Mouse (Mus musculus): ENCODE data around the gene Ppp1r3f. TPM values are rescaled to one million over a fixed set of nuclear protein-coding genes. Genes with fewer than 3 reads are reported as not detected.

The Ppp1r3f gene
- polyA plus RNA-seq, 2 experiments: 0.06 to 0.42 TPM

DNA sequence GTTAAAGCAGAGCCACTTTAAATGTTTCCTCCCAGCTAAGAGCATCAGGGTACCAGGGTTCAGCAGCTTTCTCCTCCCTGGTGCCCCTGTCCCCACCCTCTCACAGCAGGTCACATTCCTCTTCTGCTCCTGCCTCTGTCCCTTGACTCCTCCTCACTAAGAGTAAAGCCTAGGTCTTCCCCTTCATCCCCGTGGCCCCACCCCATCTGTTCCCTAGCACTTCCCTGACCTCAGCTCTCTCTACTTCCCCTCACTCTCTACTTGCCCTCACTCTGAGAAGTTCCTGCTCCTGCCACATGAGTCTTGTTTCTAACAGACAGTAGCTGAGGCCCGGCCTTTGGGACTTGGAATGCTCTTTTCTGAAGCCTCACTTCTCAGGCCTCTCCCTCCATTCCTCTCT lies 11.0 kb downstream of the Ppp1r3f start:
- WGBS (ENCODE audit: insufficient replicate concordance): 28% methylated on average over 2 of the region's 2 CpGs
- no peaks in the 10 kb centered on the region for H3K9me3 ChIP-seq (ENCODE audit: control insufficient read depth, low read length)
- H3K27me3 ChIP-seq (ENCODE audit: control insufficient read depth, insufficient read depth, low read length): no peaks in the 10 kb centered on the region
- no peaks in the 10 kb centered on the region for H3K36me3 ChIP-seq (replicated peaks; ENCODE audit: control insufficient read depth, insufficient read depth, low read depth)
- no peak overlapping the region for H3K4me3 ChIP-seq (ENCODE audit: insufficient read depth in 1 of 2, low read depth in 2 of 2, low read length in 2 of 2)
- DNase-seq (ENCODE audit: low read depth in 3 of 3, low spot score in 3 of 3): no peak
- H3K27ac ChIP-seq: no peak overlapping the region
- H3K9ac ChIP-seq (replicated peaks): no peak overlapping the region
- H3K4me2 ChIP-seq (ENCODE audit: low read depth): no peak overlapping the region
- no peak for ATAC-seq (ENCODE audit: insufficient read depth)
- H3K4me1 ChIP-seq (replicated peaks; ENCODE audit: control insufficient read depth in 2 of 2, insufficient read depth in 2 of 2, low read length in 1 of 2): no peaks in the 10 kb centered on the region; a peak in 1 of 4 replicates
- TF ChIP-seq CTCF (IDR thresholded peaks at IDR 0.05; ENCODE audit: low read depth): no peak
- no peak for TF ChIP-seq EP300 (IDR thresholded peaks at IDR 0.05; ENCODE audit: low read depth)

GRCm38 (mm10) chrX:7553474-7553873 lies 20.6 kb downstream of the Ppp1r3f start:
- no peak overlapping the region for H3K27ac ChIP-seq
- no peak overlapping the region for H3K4me2 ChIP-seq (ENCODE audit: low read depth)
- no peaks in the 10 kb centered on the region for H3K36me3 ChIP-seq (replicated peaks; ENCODE audit: control insufficient read depth, insufficient read depth, low read depth)
- WGBS (ENCODE audit: insufficient replicate concordance): 66% methylated on average over 4 of the region's 4 CpGs
- no peaks in the 10 kb centered on the region for H3K4me1 ChIP-seq (replicated peaks; ENCODE audit: control insufficient read depth in 2 of 2, insufficient read depth in 2 of 2, low read length in 1 of 2)
- DNase-seq (ENCODE audit: low read depth in 3 of 3, low spot score in 3 of 3) (no peak), ATAC-seq (ENCODE audit: insufficient read depth) (no peak)
- H3K9ac ChIP-seq (replicated peaks): no peak overlapping the region
- H3K4me3 ChIP-seq (ENCODE audit: insufficient read depth in 1 of 2, low read depth in 2 of 2, low read length in 2 of 2): no peak overlapping the region
- H3K9me3 ChIP-seq (ENCODE audit: control insufficient read depth, low read length): no peaks in the 10 kb centered on the region
- H3K27me3 ChIP-seq (ENCODE audit: control insufficient read depth, insufficient read depth, low read length): no peaks in the 10 kb centered on the region
- TF ChIP-seq EP300 (IDR thresholded peaks at IDR 0.05; ENCODE audit: low read depth): no peak
- TF ChIP-seq CTCF (IDR thresholded peaks at IDR 0.05; ENCODE audit: low read depth): no peak

- Histone ChIP-seq H3K4me3 (ENCODE audit: insufficient read depth in 1 of 2, low read depth in 2 of 2, low read length in 2 of 2) (no peak overlapping the region), H3K36me3 (replicated peaks; ENCODE audit: control insufficient read depth, insufficient read depth, low read depth) (no peaks in the 10 kb centered on the region), H3K9me3 (ENCODE audit: control insufficient read depth, low read length) (no peaks in the 10 kb centered on the region), H3K9ac (replicated peaks) (no peak overlapping the region), H3K27me3 (ENCODE audit: control insufficient read depth, insufficient read depth, low read length) (no peaks in the 10 kb centered on the region), H3K4me1 (replicated peaks; ENCODE audit: control insufficient read depth in 2 of 2, insufficient read depth in 2 of 2, low read length in 1 of 2) (no peaks in the 10 kb centered on the region), H3K27ac (no peak overlapping the region), H3K4me2 (ENCODE audit: low read depth) (no peak overlapping the region)
- WGBS (ENCODE audit: insufficient replicate concordance): 58% methylated on average over 3 of the region's 3 CpGs
- DNase-seq (ENCODE audit: low read depth in 3 of 3, low spot score in 3 of 3) (no peak), ATAC-seq (ENCODE audit: insufficient read depth) (no peak)
- TF ChIP-seq EP300 (IDR thresholded peaks at IDR 0.05; ENCODE audit: low read depth): no peak
- TF ChIP-seq CTCF (IDR thresholded peaks at IDR 0.05; ENCODE audit: low read depth): no peak
Measured at GRCm38 (mm10) chrX:7524961-7525360, 49.1 kb downstream of the Ppp1r3f start.

Other genes starting within 250 kb of the Ppp1r3f start
- 0.12 and 0.26 TPM in 2 replicates for gene Usp27x, start 198.5 kb downstream of the Ppp1r3f start, polyA plus RNA-seq (2012; rRNA removed)
- gene Usp27x, start 198.5 kb downstream of the Ppp1r3f start, polyA plus RNA-seq (2014; fragmentation: Nextera tagmentation; extraction: Ambion mirVana): 0.05 TPM in 1 of 2 replicates, not detected in the other
- gene Foxp3, start 639 bp downstream of the Ppp1r3f start, polyA plus RNA-seq (2012; rRNA removed): not detected in 2 replicates
- not detected in 2 replicates for gene Foxp3, start 639 bp downstream of the Ppp1r3f start, polyA plus RNA-seq (2014; fragmentation: Nextera tagmentation; extraction: Ambion mirVana)
- 9.0 TPM in 2 replicates for gene Ccdc22, start 31.2 kb upstream of the Ppp1r3f start, polyA plus RNA-seq (2012; rRNA removed)
- gene Ccdc22, start 31.2 kb upstream of the Ppp1r3f start, polyA plus RNA-seq (2014; fragmentation: Nextera tagmentation; extraction: Ambion mirVana): 16.7 and 19.0 TPM in 2 replicates
- gene Cacna1f, start 32.8 kb upstream of the Ppp1r3f start, polyA plus RNA-seq (2012; rRNA removed): 0.04 and 0.06 TPM in 2 replicates
- gene Cacna1f, start 32.8 kb upstream of the Ppp1r3f start, polyA plus RNA-seq (2014; fragmentation: Nextera tagmentation; extraction: Ambion mirVana): 0.03 and 0.11 TPM in 2 replicates
- 0.34 and 0.39 TPM in 2 replicates for gene Syp, start 64.2 kb upstream of the Ppp1r3f start, polyA plus RNA-seq (2012; rRNA removed)
- gene Syp, start 64.2 kb upstream of the Ppp1r3f start, polyA plus RNA-seq (2014; fragmentation: Nextera tagmentation; extraction: Ambion mirVana): 0.05 and 0.25 TPM in 2 replicates
- gene Prickle3, start 83.0 kb upstream of the Ppp1r3f start, polyA plus RNA-seq (2012; rRNA removed): 1.2 and 1.3 TPM in 2 replicates
- gene Prickle3, start 83.0 kb upstream of the Ppp1r3f start, polyA plus RNA-seq (2014; fragmentation: Nextera tagmentation; extraction: Ambion mirVana): 0.34 and 1.0 TPM in 2 replicates
- gene Plp2, start 97.1 kb upstream of the Ppp1r3f start, polyA plus RNA-seq (2012; rRNA removed): 27.3 and 43.1 TPM in 2 replicates
- 29.0 and 31.0 TPM in 2 replicates for gene Plp2, start 97.1 kb upstream of the Ppp1r3f start, polyA plus RNA-seq (2014; fragmentation: Nextera tagmentation; extraction: Ambion mirVana)
- 0.02 and 0.04 TPM in 2 replicates for gene Magix, start 107.0 kb upstream of the Ppp1r3f start, polyA plus RNA-seq (2012; rRNA removed)
- gene Magix, start 107.0 kb upstream of the Ppp1r3f start, polyA plus RNA-seq (2014; fragmentation: Nextera tagmentation; extraction: Ambion mirVana): 0.20 TPM in 1 of 2 replicates, not detected in the other
- gene Gpkow, start 122.8 kb upstream of the Ppp1r3f start, polyA plus RNA-seq (2012; rRNA removed): 4.4 and 7.0 TPM in 2 replicates
- gene Gpkow, start 122.8 kb upstream of the Ppp1r3f start, polyA plus RNA-seq (2014; fragmentation: Nextera tagmentation; extraction: Ambion mirVana): 12.6 and 14.6 TPM in 2 replicates
- 11.8 and 12.1 TPM in 2 replicates for gene Wdr45, start 140.1 kb upstream of the Ppp1r3f start, polyA plus RNA-seq (2012; rRNA removed)
- 7.5 and 10.0 TPM in 2 replicates for gene Wdr45, start 140.1 kb upstream of the Ppp1r3f start, polyA plus RNA-seq (2014; fragmentation: Nextera tagmentation; extraction: Ambion mirVana)
- 0.09 and 0.18 TPM in 2 replicates for gene Gm45208, start 148.0 kb upstream of the Ppp1r3f start, polyA plus RNA-seq (2012; rRNA removed)
- not detected in 2 replicates for gene Gm45208, start 148.0 kb upstream of the Ppp1r3f start, polyA plus RNA-seq (2014; fragmentation: Nextera tagmentation; extraction: Ambion mirVana)
- 4.3 and 5.7 TPM in 2 replicates for gene Praf2, start 154.2 kb upstream of the Ppp1r3f start, polyA plus RNA-seq (2012; rRNA removed)
- 4.0 and 6.6 TPM in 2 replicates for gene Praf2, start 154.2 kb upstream of the Ppp1r3f start, polyA plus RNA-seq (2014; fragmentation: Nextera tagmentation; extraction: Ambion mirVana)
- gene Ccdc120, start 176.6 kb upstream of the Ppp1r3f start, polyA plus RNA-seq (2012; rRNA removed): 1.4 and 2.0 TPM in 2 replicates
- 1.5 and 2.3 TPM in 2 replicates for gene Ccdc120, start 176.6 kb upstream of the Ppp1r3f start, polyA plus RNA-seq (2014; fragmentation: Nextera tagmentation; extraction: Ambion mirVana)
- 4.6 and 4.7 TPM in 2 replicates for gene Tfe3, start 188.3 kb upstream of the Ppp1r3f start, polyA plus RNA-seq (2012; rRNA removed)
- 5.7 and 7.3 TPM in 2 replicates for gene Tfe3, start 188.3 kb upstream of the Ppp1r3f start, polyA plus RNA-seq (2014; fragmentation: Nextera tagmentation; extraction: Ambion mirVana)
- 23.3 and 31.3 TPM in 2 replicates for gene Gripap1, start 215.5 kb upstream of the Ppp1r3f start, polyA plus RNA-seq (2012; rRNA removed)
- gene Gripap1, start 215.5 kb upstream of the Ppp1r3f start, polyA plus RNA-seq (2014; fragmentation: Nextera tagmentation; extraction: Ambion mirVana): 17.7 and 19.7 TPM in 2 replicates
- gene Kcnd1, start 248.0 kb upstream of the Ppp1r3f start, polyA plus RNA-seq (2012; rRNA removed): 0.37 and 0.43 TPM in 2 replicates
- 0.19 TPM in 2 replicates for gene Kcnd1, start 248.0 kb upstream of the Ppp1r3f start, polyA plus RNA-seq (2014; fragmentation: Nextera tagmentation; extraction: Ambion mirVana)